Mouse (Mus musculus) intestine, embryonic 14.5 days (tissue): ENCODE data around the gene Mrps36. TPM values are rescaled to one million over a fixed set of nuclear protein-coding genes. Genes with fewer than 3 reads are reported as not detected.
A peak's percentile ranks its signal among the peaks of the same experiment; 100 is the strongest.
"Not testable (repeated sequence)": the region's sequence is repeated elsewhere in the genome, so short reads cannot be mapped to it uniquely, and the experiment has no call there.

Source experiments
- ATAC-seq: fragments of 200-750 bp; cut with Nextera tagmentation; replicated peaks from 2 replicates; pipeline ENCODE4 v1.8.0; 2017; ENCODE audit warnings: low read depth, moderate number of reproducible peaks, moderate TSS enrichment, moderate library complexity; ENCODE audit not compliant: low FRiP score, low TSS enrichment
- DNase-seq: peaks from one replicate; pipeline ENCODE4 v3.0.0-alpha.2; 2018; ENCODE audit warnings: low spot score
- H3K27ac ChIP-seq: fragments of 300-500 bp; sonication (generic); 2 replicates; pipeline ENCODE4 v1.5.1; 2014; ENCODE audit warnings: low read depth, mild to moderate bottlenecking, control low read depth
- H3K27me3 ChIP-seq: fragments of 300-500 bp; sonication (generic); replicated peaks from 2 replicates; pipeline ENCODE4 v1.6.1; 2014; ENCODE audit warnings: low read length, control low read depth; ENCODE audit not compliant: control insufficient read depth, insufficient read depth
- H3K36me3 ChIP-seq: fragments of 300-500 bp; sonication (generic); 2 replicates; pipeline ENCODE4 v1.6.1; 2014; ENCODE audit warnings: low read length, control low read depth; ENCODE audit not compliant: control insufficient read depth, insufficient read depth
- H3K4me1 ChIP-seq: fragments of 300-500 bp; sonication (generic); replicated peaks from 2 replicates; pipeline ENCODE4 v1.6.1; 2014; ENCODE audit warnings: low read length, control low read depth, mixed read lengths; ENCODE audit not compliant: control insufficient read depth, insufficient read depth
- H3K4me2 ChIP-seq: fragments of 300-500 bp; sonication (generic); 2 replicates; pipeline ENCODE4 v1.6.1; 2014; ENCODE audit warnings: low read length
- H3K4me3 ChIP-seq: fragments of 300-500 bp; sonication (generic); 2 replicates; pipeline ENCODE4 v1.5.1; 2014; ENCODE audit warnings: low read depth, low read length, control low read depth, mixed read lengths
- H3K9ac ChIP-seq: fragments of 300-500 bp; sonication (generic); 2 replicates; pipeline ENCODE4 v1.6.1; 2014; ENCODE audit warnings: mild to moderate bottlenecking, low read length
- H3K9me3 ChIP-seq: fragments of 300-500 bp; sonication (generic); 2 replicates; pipeline ENCODE4 v1.6.1; 2016; ENCODE audit warnings: low read length, control low read depth; ENCODE audit not compliant: control insufficient read depth
- WGBS: fragments of 180-500 bp; shearing (Covaris S2); extraction: QIAGEN DNeasy Blood & Tissue Kit; methylation state at CpG from one replicate; pipeline ENCODE4 v1.1.7; 2014; 5-methylcytosine and 5-hydroxymethylcytosine counted together
- polyA plus RNA-seq: library from polyadenylated mRNA; unstranded; fragments of >200 nt; fragmentation: Nextera tagmentation; extraction: Ambion mirVana; gene quantifications from 2 replicates; pipeline ENCODE4 v1.2.1, GENCODE M21; 2014

Mrps36 gene
- 199 and 219 TPM in 2 replicates for polyA plus RNA-seq

DNA sequence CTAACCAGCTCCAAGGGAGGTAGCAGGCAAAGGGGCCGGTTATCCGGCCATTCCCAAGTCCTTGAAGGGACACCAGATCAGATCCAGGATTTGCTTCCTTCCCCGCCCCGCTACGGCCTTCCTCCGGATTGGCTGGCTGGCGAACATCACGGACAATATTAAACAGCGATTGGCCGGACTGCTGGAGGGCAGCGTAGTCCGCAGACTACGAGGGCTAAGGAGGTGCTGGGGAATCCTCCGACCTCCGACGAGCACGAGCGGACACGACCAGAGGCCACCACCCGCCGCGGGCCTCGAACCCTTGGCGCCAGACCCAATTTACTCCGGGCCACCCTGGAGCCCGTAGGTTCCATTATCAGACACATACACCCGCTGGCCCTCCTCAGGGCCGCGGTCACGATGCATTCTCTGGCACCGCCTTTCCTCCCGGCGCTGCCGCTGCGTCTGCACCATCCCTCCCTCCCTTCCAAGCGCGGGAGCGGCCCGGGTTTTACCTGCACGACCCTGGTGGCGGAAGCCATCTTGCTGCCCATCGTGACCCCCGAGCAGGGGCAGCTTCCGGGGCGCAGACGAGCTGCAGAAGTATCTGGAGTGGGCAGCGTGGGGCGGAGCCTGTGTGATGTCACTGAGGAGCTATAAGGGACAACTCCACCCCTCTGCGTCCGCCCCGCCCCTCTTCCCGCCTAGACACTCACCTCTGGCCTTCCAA is at the start of gene Mrps36:
TSS of gene Mrps36 (minus strand) at position 624 of the 709 bp plus-strand sequence.
- WGBS, result 0% methylated on average over 52 of the region's 52 CpGs
- H3K27ac ChIP-seq, result peak within 1 kb of the TSS; percentile 98
- H3K4me3 ChIP-seq, result peak within 1 kb of the TSS; percentile 94

DNA sequence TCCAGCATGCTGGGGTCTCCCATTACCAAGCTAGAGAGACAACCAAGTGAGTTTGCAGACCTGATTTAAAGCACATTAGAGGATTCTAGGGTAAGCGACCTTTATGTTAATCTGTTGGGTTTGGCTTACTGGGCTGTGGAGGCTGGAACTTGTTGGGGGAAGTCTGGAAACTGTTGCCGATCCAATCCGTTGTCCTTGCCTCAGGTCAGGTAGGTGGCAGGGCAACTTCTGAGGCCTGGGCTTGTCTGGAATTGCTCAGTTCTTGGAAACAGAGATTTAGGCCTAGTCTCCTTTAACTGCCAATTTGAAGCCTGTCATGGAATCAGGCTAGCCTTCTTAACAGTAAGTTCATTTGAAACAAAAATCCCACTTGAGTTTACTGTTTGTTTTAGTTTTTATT is 44.6 kb upstream of the Mrps36 start:
- H3K4me3 ChIP-seq, result no peak overlapping the region
- H3K27ac ChIP-seq, result no peak overlapping the region
- H3K4me2 ChIP-seq, result no peak overlapping the region
- H3K36me3 ChIP-seq, result 0 out of 2 replicates have a peak, but pooled peaks cover 8% of the 10 kb centered on the region
- ATAC-seq (no peak), DNase-seq (no peak)
- no peaks in the 10 kb centered on the region for H3K9me3 ChIP-seq
- H3K9ac ChIP-seq, result no peak overlapping the region
- no peaks in the 10 kb centered on the region for H3K27me3 ChIP-seq
- H3K4me1 ChIP-seq, result peaks cover 14% of the 10 kb centered on the region
- whole genome bisulfite sequencing, result 80% methylated on average over 3 of the region's 3 CpGs

More for the DNA sequence above, at the start of gene Mrps36:
- peak; percentile 95 for DNase-seq
- Histone ChIP-seq H3K9me3 (no peaks in the 10 kb centered on the region), H3K9ac (peak within 1 kb of the TSS; percentile 87), H3K36me3 (peaks cover 11% of the 10 kb centered on the region; the same call in 1 of the 2 replicates), H3K4me2 (peak within 1 kb of the TSS; percentile 56), H3K27me3 (no peaks in the 10 kb centered on the region), H3K4me1 (peaks cover 5% of the 10 kb centered on the region; the same call in 1 of the 2 replicates)
- ATAC-seq, result peak; percentile 96

DNA sequence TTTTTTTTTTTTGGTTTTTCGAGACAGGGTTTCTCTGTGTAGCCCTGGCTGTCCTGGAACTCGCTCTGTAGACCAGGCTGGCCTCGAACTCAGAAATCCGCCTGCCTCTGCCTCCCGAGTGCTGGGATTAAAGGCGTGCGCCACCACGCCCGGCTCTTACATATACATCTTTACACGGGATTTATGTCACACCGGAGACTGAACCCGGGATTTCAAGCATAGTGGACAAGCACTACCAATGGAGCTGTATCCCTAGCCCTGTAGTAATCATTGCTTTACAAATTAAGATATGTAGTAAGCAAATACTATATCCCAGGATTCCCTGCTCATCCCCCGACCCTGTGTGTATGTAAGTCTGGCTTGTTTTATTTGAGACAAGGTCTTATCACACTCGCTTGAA is 43.6 kb upstream of the Mrps36 start:
- not testable (repeated sequence) for ATAC-seq, H3K9ac ChIP-seq, H3K4me3 ChIP-seq, H3K9me3 ChIP-seq, DNase-seq, H3K27ac ChIP-seq, H3K27me3 ChIP-seq, H3K4me2 ChIP-seq
- H3K4me1 ChIP-seq, result peaks cover 18% of the 10 kb centered on the region
- H3K36me3 ChIP-seq, result peaks cover 17% of the 10 kb centered on the region
- WGBS, result 95% methylated on average over 10 of the region's 14 CpGs

DNA sequence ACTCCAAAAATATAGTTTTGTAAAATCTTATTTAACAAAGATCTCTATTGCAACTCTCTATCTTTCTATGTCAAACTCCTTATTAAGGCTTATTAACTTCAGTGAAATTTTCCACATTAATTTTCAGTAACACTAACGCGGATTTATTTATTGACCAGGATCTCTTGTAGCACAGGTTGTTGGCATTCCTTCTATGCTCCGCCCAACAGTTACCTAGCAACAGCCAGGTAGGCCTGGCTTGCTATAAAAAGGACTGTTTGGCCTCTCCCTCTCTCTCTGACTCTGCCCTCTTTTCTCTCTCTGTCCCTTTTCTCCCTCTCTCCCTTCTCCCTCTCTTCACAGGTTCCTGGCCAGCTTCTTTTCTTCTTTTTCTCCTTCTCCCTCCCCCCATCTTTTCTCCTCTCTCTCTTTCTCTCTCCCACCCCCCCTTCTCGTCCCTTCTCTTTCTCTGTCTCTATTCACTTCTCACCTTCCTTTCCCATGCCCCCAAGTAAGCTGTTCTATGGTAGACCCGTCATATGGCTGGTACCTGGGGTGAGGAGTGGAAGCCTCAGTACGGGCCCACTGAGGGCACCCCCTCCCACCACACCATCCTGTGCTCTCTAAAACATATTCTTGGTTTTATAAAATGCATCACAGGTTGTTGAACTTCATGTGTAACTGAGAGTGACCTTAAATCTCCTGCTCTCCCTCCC is 43.0 kb upstream of the Mrps36 start:
- DNase-seq, result no peak
- no peak overlapping the region for H3K4me2 ChIP-seq
- no peak overlapping the region for H3K9ac ChIP-seq
- H3K4me3 ChIP-seq, result no peak overlapping the region
- H3K36me3 ChIP-seq, result peaks cover 23% of the 10 kb centered on the region
- WGBS, result 58% methylated on average over 6 of the region's 6 CpGs
- no peak for ATAC-seq
- no peak overlapping the region for H3K27ac ChIP-seq
- peaks cover 18% of the 10 kb centered on the region for H3K4me1 ChIP-seq
- no peaks in the 10 kb centered on the region for H3K27me3 ChIP-seq
- no peaks in the 10 kb centered on the region for H3K9me3 ChIP-seq

DNA sequence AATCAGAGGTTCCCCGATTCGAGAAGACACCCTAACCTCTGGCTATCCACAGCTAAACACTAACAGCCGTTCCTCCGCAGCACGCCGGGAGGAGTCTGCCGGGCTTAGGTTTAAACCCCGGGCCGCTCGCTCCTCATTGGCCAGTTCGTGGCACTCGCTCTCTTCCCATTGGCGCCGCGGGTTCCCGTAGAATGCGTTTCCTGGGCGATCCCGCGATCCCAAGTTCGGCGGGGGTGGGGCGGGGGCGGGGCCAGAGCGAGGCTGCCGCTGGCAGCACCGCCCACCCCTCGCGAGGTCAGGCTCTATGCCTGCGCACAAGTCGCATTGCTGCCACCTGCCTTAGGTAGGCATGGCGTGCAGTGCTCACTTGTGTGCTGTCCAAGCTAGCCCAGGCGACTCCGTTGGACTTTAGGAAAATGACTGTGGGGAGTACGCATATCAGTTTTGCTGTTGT is 42.0 kb upstream of the Mrps36 start, which contains the start of gene Ccnb1:
TSS of gene Ccnb1 (minus strand) at position 157 of the 454 bp plus-strand sequence.
- Histone ChIP-seq H3K27ac (peak within 1 kb of the TSS; percentile 71), H3K4me3 (peak within 1 kb of the TSS; percentile 81), H3K4me1 (peaks cover 18% of the 10 kb centered on the region), H3K36me3 (peaks cover 33% of the 10 kb centered on the region), H3K9me3 (no peaks in the 10 kb centered on the region), H3K4me2 (peak within 1 kb of the TSS; percentile 68), H3K27me3 (no peaks in the 10 kb centered on the region), H3K9ac (peak within 1 kb of the TSS; percentile 93)
- WGBS, result under 1% methylated on average over 35 of the region's 35 CpGs
- DNase-seq (peak; percentile 94), ATAC-seq (peak; percentile 98)

DNA sequence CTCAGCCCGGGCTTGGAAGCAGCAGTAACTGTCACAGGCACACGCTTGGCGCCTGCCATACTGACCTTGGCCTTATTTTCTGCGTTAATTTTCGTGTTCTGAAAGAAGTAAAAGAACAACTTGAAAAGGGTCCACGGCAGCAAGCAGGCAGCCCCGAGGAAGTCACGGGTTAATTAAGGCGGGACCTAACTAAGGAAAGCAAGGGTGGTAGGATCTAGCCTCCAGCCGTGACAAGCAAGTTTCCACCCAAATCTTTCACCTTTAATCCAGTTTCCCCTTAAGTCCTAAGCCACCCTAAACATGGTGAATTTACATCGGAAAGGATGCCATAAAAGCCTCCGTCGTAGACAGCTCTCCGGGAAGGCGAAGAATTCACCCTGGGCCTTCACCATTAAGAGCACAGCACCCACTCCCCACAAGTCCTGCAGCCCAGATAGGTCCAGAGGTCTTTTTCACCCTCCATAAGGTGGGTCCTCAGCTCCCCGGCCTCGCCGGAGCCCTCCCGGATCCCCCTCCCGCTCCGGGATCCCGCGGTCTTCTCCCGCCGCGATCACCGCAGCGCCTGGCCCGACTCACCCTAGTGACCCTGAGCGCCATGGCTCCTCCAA is 41.5 kb upstream of the Mrps36 start:
- Histone ChIP-seq H3K4me2 (peak overlapping the region; percentile 68), H3K4me1 (peaks cover 18% of the 10 kb centered on the region), H3K27ac (peak overlapping the region; percentile 71), H3K27me3 (no peaks in the 10 kb centered on the region), H3K9ac (peak overlapping the region; percentile 93), H3K9me3 (no peaks in the 10 kb centered on the region), H3K36me3 (peaks cover 39% of the 10 kb centered on the region), H3K4me3 (peak overlapping the region; percentile 81)
- DNase-seq (no peak), ATAC-seq (peak; percentile 45; the same call in 1 of the 2 replicates)
- under 1% methylated on average over 30 of the region's 30 CpGs for WGBS

DNA sequence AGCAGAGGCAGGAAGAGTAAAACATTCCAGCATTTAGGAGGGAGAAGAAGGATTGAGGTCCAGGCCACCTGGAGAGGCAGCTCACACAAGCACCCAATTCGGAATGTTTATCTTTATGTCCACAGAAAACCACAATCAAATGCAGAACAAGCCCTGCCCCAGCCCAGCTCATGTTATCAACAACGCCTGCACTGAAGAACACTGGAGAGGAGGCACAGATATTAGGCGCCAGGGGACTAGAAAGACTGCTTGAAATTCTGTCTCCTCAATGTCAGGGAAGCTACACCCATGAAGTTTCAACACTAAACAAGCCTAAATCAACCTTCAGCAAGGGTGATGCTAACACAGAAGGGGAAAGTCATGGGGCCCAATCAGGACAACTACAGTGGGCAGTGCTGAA is 33.0 kb upstream of the Mrps36 start:
- no peaks in the 10 kb centered on the region for H3K27me3 ChIP-seq
- peaks cover 13% of the 10 kb centered on the region for H3K4me1 ChIP-seq
- no peak overlapping the region for H3K4me2 ChIP-seq
- H3K27ac ChIP-seq, result no peak overlapping the region
- WGBS, result 75% methylated on average over 3 of the region's 3 CpGs
- no peak overlapping the region for H3K4me3 ChIP-seq
- no peaks in the 10 kb centered on the region for H3K9me3 ChIP-seq
- peaks cover 41% of the 10 kb centered on the region for H3K36me3 ChIP-seq
- no peak for DNase-seq
- no peak for ATAC-seq
- H3K9ac ChIP-seq, result no peak overlapping the region

DNA sequence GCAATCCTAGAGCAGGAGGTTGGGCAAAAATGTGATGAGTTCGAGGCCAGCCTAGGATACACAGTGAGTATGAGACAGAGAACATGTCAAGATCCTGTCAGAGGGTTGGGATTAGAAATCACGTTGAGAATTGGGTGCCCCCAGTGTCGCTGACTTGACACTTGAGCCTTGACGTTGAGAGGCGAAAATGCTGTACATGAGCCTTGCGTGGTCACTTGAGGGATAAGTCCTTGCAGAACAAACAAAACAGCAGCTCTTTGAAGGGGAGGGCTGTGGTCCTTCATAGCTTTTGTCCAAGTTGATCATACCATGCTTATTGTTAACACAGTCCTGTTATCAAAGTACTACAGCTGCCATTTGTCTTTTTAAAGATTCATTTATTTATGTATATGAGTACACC is 32.3 kb upstream of the Mrps36 start:
- Histone ChIP-seq H3K4me3 (no peak overlapping the region), H3K4me2 (peak overlapping the region; percentile 97; the same call in 1 of the 2 replicates), H3K9me3 (no peaks in the 10 kb centered on the region), H3K36me3 (peaks cover 40% of the 10 kb centered on the region), H3K27ac (no peak overlapping the region), H3K9ac (no peak overlapping the region), H3K4me1 (peaks cover 13% of the 10 kb centered on the region), H3K27me3 (no peaks in the 10 kb centered on the region)
- ATAC-seq (no peak), DNase-seq (no peak)
- WGBS, result 63% methylated on average over 6 of the region's 6 CpGs
